Mouse (Mus musculus) liver, embryonic 14.5 days (tissue): ENCODE measurements at regions not wholly inside any gene's neighbourhood (a gene's known extent, or its start where the extent isn't known, plus 50 kb on each side); places are given as distances from the start of the nearest gene placed in this dataset.

ENCODE experiments used
- CTCF ChIP-seq: IDR thresholded peaks from 2 replicates; pipeline ENCODE4 v1.5.1; 2016; ENCODE audit warnings: antibody characterized with exemption, low read depth, control low read depth
- EP300 ChIP-seq: IDR thresholded peaks from 2 replicates; pipeline ENCODE4 v1.6.1; 2016; ENCODE audit warnings: antibody characterized with exemption, low read depth

DNA sequence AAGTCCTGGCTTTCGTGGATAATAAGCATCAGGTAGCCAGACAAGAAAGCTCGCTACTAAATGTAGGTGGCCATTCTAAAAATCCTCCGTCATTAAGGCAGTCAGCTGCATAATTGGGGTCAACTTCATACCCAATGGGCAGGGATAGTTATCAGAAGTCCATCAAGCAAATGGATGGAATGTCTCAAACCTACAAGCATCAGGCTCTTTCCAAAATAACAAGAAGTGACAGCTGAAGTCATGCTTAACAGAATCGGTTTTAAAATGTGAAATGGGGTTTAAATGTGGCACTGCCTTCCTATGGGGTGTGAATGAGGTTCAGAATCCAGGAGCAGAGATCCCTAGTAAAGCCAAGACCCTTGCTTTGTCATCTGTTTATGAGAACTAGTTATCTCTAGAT lies 650.2 kb downstream of the Diaph3 start:
- no peak for TF ChIP-seq CTCF
- TF ChIP-seq EP300, result no peak
